Comparison of ENCODE assay signal across 19 mouse cellular contexts in the genomic region with DNA sequence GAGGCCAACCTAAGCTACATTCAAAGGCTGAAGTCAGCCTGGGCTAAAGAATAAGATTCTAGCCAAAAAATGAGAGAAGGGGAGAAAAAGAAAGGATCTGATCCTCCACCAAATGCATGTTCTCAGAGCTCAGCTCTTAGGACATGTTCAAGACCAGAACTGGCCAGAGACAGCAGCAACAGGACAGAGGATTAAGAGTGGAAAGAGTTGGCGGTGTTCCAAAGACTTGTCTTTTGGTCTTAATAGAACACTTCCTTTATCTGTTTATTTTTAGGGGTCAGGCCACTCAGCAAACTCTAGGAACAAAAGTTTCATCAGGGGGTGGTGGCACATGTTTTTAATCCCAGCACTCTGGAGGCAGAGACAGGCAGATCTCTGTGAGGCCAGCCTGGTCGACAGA. TPM values are rescaled to one million over a fixed set of nuclear protein-coding genes. Genes with fewer than 3 reads are reported as not detected.
A peak's percentile ranks its signal among the peaks of the same experiment; 100 is the strongest.
DNase-seq lines count a peak whose midpoint lies in the region; ATAC-seq lines count a peak whose summit lies in the region.
"Had no signal": no experiment of that assay in that cellular context is flagged by ENCODE, and none has a peak within 500 bp of the region (broad histone marks: within the 10 kb centered on the region; RNA-seq: fewer than 3 reads in every experiment).

No protein-coding gene starts in this region.

- H3K4me1 ChIP-seq in forebrain, embryonic 16.5 days (replicated peaks; ENCODE audit: control insufficient read depth, insufficient read depth, low read length) = peaks cover 19% of the 10 kb centered on the region

- no peak overlapping the region for H3K4me2 ChIP-seq in forebrain, embryonic 16.5 days (ENCODE audit: low read length)
- H3K4me2 ChIP-seq: embryonic facial prominence, embryonic 12.5 days; heart, embryonic 15.5 days; limb, embryonic 15.5 days; lung, embryonic 15.5 days; neural tube, embryonic 13.5 days had no signal

- H3K27me3 ChIP-seq in forebrain, embryonic 16.5 days (replicated peaks; ENCODE audit: control insufficient read depth, insufficient read depth, low read length) = peaks cover 18% of the 10 kb centered on the region
- H3K27me3 ChIP-seq: heart, embryonic 15.5 days had no signal

- H3K9me3 ChIP-seq in forebrain, embryonic 16.5 days (ENCODE audit: control insufficient read depth, low read length) = no peaks in the 10 kb centered on the region
- H3K9me3 ChIP-seq: embryonic facial prominence, embryonic 12.5 days; heart, embryonic 15.5 days; limb, embryonic 15.5 days; lung, embryonic 15.5 days; neural tube, embryonic 13.5 days had no signal

- no peak overlapping the region for H3K4me3 ChIP-seq in forebrain, embryonic 16.5 days (replicated peaks; ENCODE audit: low read length)
- H3K4me3 ChIP-seq: embryonic facial prominence, embryonic 12.5 days; heart, embryonic 15.5 days; limb, embryonic 15.5 days; lung, embryonic 15.5 days; neural tube, embryonic 13.5 days had no signal

- peak; percentile 18 for DNase-seq in adrenal gland, postnatal 14 days
- no peak for DNase-seq in adrenal gland, adult 18-20 months (ENCODE audit: low spot score in 2 of 2)
- DNase-seq in kidney, adult 11 months = peak; percentile 9
- DNase-seq in kidney, adult 18-20 months = no peak
- peak; percentile 33 for DNase-seq in testis, postnatal 10 days (ENCODE audit: low spot score)
- no peak for DNase-seq in testis, postnatal 14 days (ENCODE audit: low spot score)
- DNase-seq: gastrocnemius, postnatal 36 days; right cerebral cortex, postnatal 4 days had no signal

- 89% methylated on average over 2 of the region's 2 CpGs for WGBS in forebrain, embryonic 16.5 days

- no peak for ATAC-seq in inflammation-experienced regulatory T-cells, adult 6 months
- no peak for ATAC-seq in forebrain, embryonic 16.5 days
- ATAC-seq: activated CD4-positive, CD25-positive, alpha-beta regulatory T cell, adult 4 months had no signal

- H3K27ac ChIP-seq in forebrain, embryonic 16.5 days (ENCODE audit: low read length) = no peak overlapping the region
- H3K27ac ChIP-seq: embryonic facial prominence, embryonic 12.5 days; heart, embryonic 15.5 days; limb, embryonic 15.5 days; lung, embryonic 15.5 days; neural tube, embryonic 13.5 days had no signal

- H3K36me3 ChIP-seq in forebrain, embryonic 16.5 days (ENCODE audit: control insufficient read depth, insufficient read depth) = no peaks in the 10 kb centered on the region
- H3K36me3 ChIP-seq: embryonic facial prominence, embryonic 12.5 days; heart, embryonic 15.5 days; limb, embryonic 15.5 days; lung, embryonic 15.5 days; neural tube, embryonic 13.5 days had no signal

- no peak overlapping the region for H3K9ac ChIP-seq in forebrain, embryonic 16.5 days (replicated peaks; ENCODE audit: low read depth, low read length)
- H3K9ac ChIP-seq: embryonic facial prominence, embryonic 12.5 days; heart, embryonic 15.5 days; limb, embryonic 15.5 days; lung, embryonic 15.5 days; neural tube, embryonic 13.5 days had no signal

RNA-seq across cellular contexts. Expression of a gene that starts 3.3 kb away (rescaled TPM):
- 17.8 and 20.0 TPM in 2 replicates for total RNA-seq in adrenal gland, postnatal 14 days (2021)
- total RNA-seq in adrenal gland, adult 18-20 months (2021) = 10 to 100 TPM; 12.0 to 16.2 TPM
- polyA plus RNA-seq in inflammation-experienced regulatory T-cells, adult 6 months (2017; shearing (Covaris generic)) = 1 to 10 TPM; 3.6 to 4.3 (median 3.7) TPM
- polyA plus RNA-seq in forebrain, embryonic 16.5 days (2015; fragmentation: Nextera tagmentation; extraction: Ambion mirVana) = 9.5 and 11.9 TPM in 2 replicates

RNA-seq across cellular contexts. Expression of a gene that starts 37.1 kb away (rescaled TPM):
- not detected in 2 replicates for total RNA-seq in adrenal gland, postnatal 14 days (2021)
- not detected for total RNA-seq in adrenal gland, adult 18-20 months (2021)
- polyA plus RNA-seq in inflammation-experienced regulatory T-cells, adult 6 months (2017; shearing (Covaris generic)) = not detected
- polyA plus RNA-seq in forebrain, embryonic 16.5 days (2015; fragmentation: Nextera tagmentation; extraction: Ambion mirVana) = not detected in 2 replicates
- total RNA-seq: gastrocnemius, postnatal 36 days; layer of hippocampus, adult 8-10 months; left cerebral cortex, adult 8-10 months; monocyte, adult 5-6 weeks had no signal
- polyA plus RNA-seq: activated CD4-positive, CD25-positive, alpha-beta regulatory T cell, adult 4 months had no signal

RNA-seq across cellular contexts. Expression of a gene that starts 41.0 kb away (rescaled TPM):
- 109 and 114 TPM in 2 replicates for total RNA-seq in adrenal gland, postnatal 14 days (2021)
- total RNA-seq in adrenal gland, adult 18-20 months (2021) = 100 to 1,000 TPM in 1 of 2 experiments, 10 to 100 TPM in 1; 96.6 to 100 TPM
- polyA plus RNA-seq in inflammation-experienced regulatory T-cells, adult 6 months (2017; shearing (Covaris generic)) = 100 to 1,000 TPM in 2 of 3 experiments, 10 to 100 TPM in 1; 89.9 to 113 (median 102) TPM
- 135 and 139 TPM in 2 replicates for polyA plus RNA-seq in forebrain, embryonic 16.5 days (2015; fragmentation: Nextera tagmentation; extraction: Ambion mirVana)

Comparison
In these comparisons a context has a peak if more than half of its experiments do, and no peak if none do; other contexts are left out.
1. DNase-seq: peak in adrenal gland, postnatal 14 days (single experiment), kidney, adult 11 months (single experiment) and testis, postnatal 10 days (single experiment); none in adrenal gland, adult 18-20 months (0 of 2), kidney, adult 18-20 months (single experiment) and testis, postnatal 14 days (single experiment).